Mouse (Mus musculus) hindlimb bud, embryonic 11.5 days (tissue): ENCODE data around the gene Qsox2.

Experiments
- DNase-seq: peaks from one replicate; pipeline ENCODE4 v3.0.0-alpha.2; 2012; ENCODE audit warnings: low read depth, low spot score; ENCODE audit errors: extremely low spot score

Gene Qsox2

GRCm38 (mm10) chr2:26227788-26228187 lies 9.5 kb downstream of the Qsox2 start:
- DNase-seq: peak; percentile 66

GRCm38 (mm10) chr2:26225242-26225641 lies 12.1 kb downstream of the Qsox2 start:
- no peak for DNase-seq

- no peak for DNase-seq
These were observed 13.4 kb downstream of the Qsox2 start for GRCm38 (mm10) chr2:26223961-26224360.

- DNase-seq: no peak
These were observed 22.8 kb downstream of the Qsox2 start for GRCm38 (mm10) chr2:26214526-26214925.

- no peak for DNase-seq
These were observed 27.8 kb downstream of the Qsox2 start for GRCm38 (mm10) chr2:26209566-26209965.

- peak; percentile 77 for DNase-seq
These were observed 29.1 kb downstream of the Qsox2 start, which contains the start of gene Lhx3 for GRCm38 (mm10) chr2:26208126-26208789. TSS of gene Lhx3 (minus strand) at chr2:26208289.

GRCm38 (mm10) chr2:26207559-26207958 lies 29.8 kb downstream of the Qsox2 start:
- DNase-seq: no peak

GRCm38 (mm10) chr2:26205761-26206160 lies 31.6 kb downstream of the Qsox2 start:
- DNase-seq: no peak

GRCm38 (mm10) chr2:26205126-26205525 lies 32.2 kb downstream of the Qsox2 start:
- DNase-seq: no peak

- no peak for DNase-seq
These were observed 34.4 kb downstream of the Qsox2 start for GRCm38 (mm10) chr2:26202849-26203475.

- no peak for DNase-seq
These were observed 35.1 kb downstream of the Qsox2 start for GRCm38 (mm10) chr2:26201926-26202848.

- peak; percentile 52 for DNase-seq
These were observed 38.8 kb downstream of the Qsox2 start for GRCm38 (mm10) chr2:26198488-26198887.

- no peak for DNase-seq
These were observed 42.6 kb downstream of the Qsox2 start for GRCm38 (mm10) chr2:26194552-26195339.

GRCm38 (mm10) chr2:26188517-26188916 lies 48.8 kb downstream of the Qsox2 start:
- DNase-seq: no peak

- no peak for DNase-seq
These were observed 53.0 kb downstream of the Qsox2 start for GRCm38 (mm10) chr2:26184352-26184751.

GRCm38 (mm10) chr2:26182646-26183045 lies 54.7 kb downstream of the Qsox2 start:
- DNase-seq: no peak

- DNase-seq: no peak
These were observed 60.1 kb downstream of the Qsox2 start for GRCm38 (mm10) chr2:26177189-26177588.

GRCm38 (mm10) chr2:26176731-26177130 lies 60.6 kb downstream of the Qsox2 start:
- no peak for DNase-seq

- DNase-seq: no peak
These were observed 62.1 kb downstream of the Qsox2 start for GRCm38 (mm10) chr2:26175191-26175590.

GRCm38 (mm10) chr2:26172166-26172565 lies 65.2 kb downstream of the Qsox2 start:
- no peak for DNase-seq

GRCm38 (mm10) chr2:26170376-26170775 lies 66.9 kb downstream of the Qsox2 start:
- DNase-seq: no peak
